Mouse (Mus musculus): ENCODE data around the gene Wnk4.

Gene Wnk4

GRCm38 (mm10) chr11:101245071-101245470, 15.3 kb upstream of the Wnk4 start:
- no peak for DNase-seq

GRCm38 (mm10) chr11:101245855-101246701, 14.3 kb upstream of the Wnk4 start, which contains the start of gene Ramp2:
Gene Ramp2, plus strand, starts transcription at chr11:101246028.
- peak; percentile 24 for DNase-seq

GRCm38 (mm10) chr11:101246702-101247012, 13.7 kb upstream of the Wnk4 start:
- DNase-seq = no peak

GRCm38 (mm10) chr11:101247521-101248030, 12.8 kb upstream of the Wnk4 start:
- no peak for DNase-seq

GRCm38 (mm10) chr11:101248258-101248994, 11.9 kb upstream of the Wnk4 start:
- peak; percentile 68 to 74 for DNase-seq

GRCm38 (mm10) chr11:101251031-101251430, 9.3 kb upstream of the Wnk4 start:
- no peak for DNase-seq

- peak in 1 of 2 experiments; percentile 17 for DNase-seq
Measured at GRCm38 (mm10) chr11:101252941-101253340, 7.4 kb upstream of the Wnk4 start.

GRCm38 (mm10) chr11:101253613-101254389, 6.6 kb upstream of the Wnk4 start, which contains the start of gene Vps25:
Gene Vps25, plus strand, starts transcription at chr11:101253707.
- DNase-seq = peak; percentile 88

GRCm38 (mm10) chr11:101255826-101256775, 4.3 kb upstream of the Wnk4 start:
- DNase-seq = no peak

GRCm38 (mm10) chr11:101259261-101259712, 1.1 kb upstream of the Wnk4 start:
- no peak for DNase-seq

GRCm38 (mm10) chr11:101260826-101261380, 536 bp downstream of the Wnk4 start:
- DNase-seq = peak; percentile 16 to 41

- peak in 1 of 2 experiments; percentile 21 for DNase-seq
Measured at GRCm38 (mm10) chr11:101262272-101262967, 2.1 kb downstream of the Wnk4 start.

GRCm38 (mm10) chr11:101263138-101263988, 3.0 kb downstream of the Wnk4 start:
- no peak for DNase-seq

GRCm38 (mm10) chr11:101263989-101264280, 3.6 kb downstream of the Wnk4 start:
- no peak for DNase-seq

GRCm38 (mm10) chr11:101264954-101265471, 4.6 kb downstream of the Wnk4 start:
- DNase-seq = no peak

- no peak for DNase-seq
Measured at GRCm38 (mm10) chr11:101265906-101266305, 5.5 kb downstream of the Wnk4 start.

- DNase-seq = peak; percentile 63 to 74
Measured at GRCm38 (mm10) chr11:101269577-101270116, 9.3 kb downstream of the Wnk4 start.

- DNase-seq = no peak
Measured at GRCm38 (mm10) chr11:101272446-101272845, 12.1 kb downstream of the Wnk4 start.

GRCm38 (mm10) chr11:101275309-101275708, 14.9 kb downstream of the Wnk4 start:
- no peak for DNase-seq
